ENCODE assay signal across 19 mouse cellular contexts in the genomic region with DNA sequence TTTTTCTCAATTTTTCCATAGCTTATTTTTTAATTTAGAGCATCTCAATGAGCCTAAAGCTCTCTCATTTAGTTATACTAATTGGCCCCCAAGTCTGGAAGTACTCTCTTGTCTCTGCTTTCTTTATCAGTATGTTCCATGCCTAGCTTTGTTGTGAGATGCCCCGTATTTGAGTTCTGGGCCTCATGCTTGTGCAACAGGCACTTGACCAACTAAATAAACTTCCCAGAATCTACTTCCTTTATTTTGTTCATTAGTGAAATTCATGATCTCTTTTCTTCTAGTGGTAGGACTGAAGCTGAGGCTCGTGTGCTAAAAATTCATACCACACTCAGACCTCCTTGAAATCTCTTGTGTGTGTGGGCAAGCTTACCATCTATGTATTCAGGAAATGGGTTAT.
DNase-seq lines count a peak whose midpoint lies in the region; ATAC-seq and TF ChIP-seq lines count a peak whose summit lies in the region.
"Had no signal": no experiment of that assay in that cellular context is flagged by ENCODE, and none has a peak within 500 bp of the region (broad histone marks: within the 10 kb centered on the region; RNA-seq: fewer than 3 reads in every experiment).

No protein-coding gene starts in this region.

- ATAC-seq in granulocyte monocyte progenitor cell, adult 5-6 weeks (replicated peaks; ENCODE audit: poor library complexity, severe bottlenecking), result peak; percentile 67
- peak; percentile 59 for ATAC-seq in megakaryocyte, adult 5-6 weeks (ENCODE audit: poor library complexity, severe bottlenecking)
- ATAC-seq: activated CD4-positive, CD25-positive, alpha-beta regulatory T cell, adult 4 months; CD4-positive, CD25-positive, alpha-beta regulatory T cell, adult 4 months; Patski had no signal

- WGBS in kidney, adult 2 months, result 75% methylated on average over 2 of the region's 2 CpGs

- H3K27ac ChIP-seq in kidney, adult 2 months (ENCODE audit: insufficient read depth, low read depth, low read length), result no peak overlapping the region

- no peak for TF ChIP-seq CTCF in kidney, adult 2 months (conservative IDR thresholded peaks at IDR 0.05; ENCODE audit: insufficient read depth, insufficient read length, low read depth, low read length)

- H3K4me1 ChIP-seq in kidney, adult 2 months (ENCODE audit: control insufficient read depth, insufficient read depth, low read length), result no peaks in the 10 kb centered on the region

- H3K36me3 ChIP-seq in kidney, adult 2 months (ENCODE audit: control insufficient read depth, insufficient read depth, low read length), result no peaks in the 10 kb centered on the region
- H3K36me3 ChIP-seq: G1E had no signal

- no peak for DNase-seq in natural killer cell, adult 2 months (ENCODE audit: low spot score in 2 of 2)
- DNase-seq in kidney, adult 2 months, result no peak
- DNase-seq: adrenal gland, adult 2 months; adrenal gland, adult 8-10 months; adrenal gland, postnatal 10 days; adrenal gland, postnatal 14 days; adrenal gland, postnatal 25 days; adrenal gland, postnatal 36 days; B cell, adult 2 months; cerebellum, adult 11 months; cerebellum, adult 11-12 months; cerebellum, adult 18-20 months had no signal

- H3K27me3 ChIP-seq in kidney, adult 2 months (replicated peaks; ENCODE audit: control insufficient read depth, insufficient read depth, low read length), result no peaks in the 10 kb centered on the region
- H3K27me3 ChIP-seq: CH12.LX, Patski had no signal

- no peak for TF ChIP-seq POLR2A in kidney, adult 2 months (IDR thresholded peaks at IDR 0.05; ENCODE audit: low read depth, low read length)

- H3K4me3 ChIP-seq in kidney, adult 2 months (ENCODE audit: insufficient read depth, low read depth, low read length), result no peak overlapping the region
